Mouse (Mus musculus) lung, postnatal 25 days (tissue): Measurements from ENCODE around the gene Amer2.

ENCODE experiments used
- DNase-seq: peaks from one replicate; pipeline ENCODE4 v3.0.0; 2022; ENCODE audit warnings: low spot score

Gene Amer2

GRCm38 (mm10) chr14:60386591-60387501, 13.8 kb downstream of the Amer2 start:
- DNase-seq = no peak

DNA sequence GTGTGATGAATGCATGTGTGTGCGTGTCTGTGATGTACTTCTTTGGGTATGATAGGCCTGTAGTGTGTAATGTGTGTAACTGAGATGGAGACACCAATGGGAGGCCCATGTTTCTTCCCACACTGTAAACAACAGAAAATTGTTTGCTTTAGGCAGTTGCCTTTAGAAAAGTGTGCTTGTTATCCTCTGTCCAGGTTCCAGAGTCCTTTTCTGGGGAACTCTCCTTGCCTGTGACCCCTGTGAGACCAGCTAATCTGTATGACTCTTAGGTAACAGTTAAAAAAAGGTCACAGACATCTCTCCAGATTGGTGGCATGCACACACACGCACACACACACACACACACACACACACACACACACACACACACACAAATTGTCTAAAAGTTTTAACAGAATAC, 15.3 kb downstream of the Amer2 start:
- DNase-seq = no peak

DNA sequence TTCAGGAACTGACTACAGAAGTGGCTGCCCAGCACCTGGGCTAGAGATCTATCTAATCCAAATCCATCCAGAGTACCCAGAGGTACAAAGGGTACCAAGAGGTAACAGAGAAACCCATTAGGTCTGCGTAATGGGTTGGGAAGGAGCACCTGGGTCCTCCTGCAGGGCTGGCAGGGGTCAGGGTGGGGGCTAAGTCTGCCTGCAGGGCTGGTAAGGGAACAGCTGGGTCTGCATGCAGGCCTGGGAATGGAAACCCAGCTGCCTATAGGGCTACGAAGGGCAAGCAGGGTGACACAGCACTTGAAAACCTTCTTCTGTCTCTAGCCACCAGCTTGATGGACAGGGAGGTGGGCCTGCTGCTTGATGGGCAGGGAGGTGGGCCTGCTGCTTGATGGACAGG, 19.1 kb downstream of the Amer2 start:
- no peak for DNase-seq

GRCm38 (mm10) chr14:60397321-60397720, 24.3 kb downstream of the Amer2 start:
- no peak for DNase-seq

DNA sequence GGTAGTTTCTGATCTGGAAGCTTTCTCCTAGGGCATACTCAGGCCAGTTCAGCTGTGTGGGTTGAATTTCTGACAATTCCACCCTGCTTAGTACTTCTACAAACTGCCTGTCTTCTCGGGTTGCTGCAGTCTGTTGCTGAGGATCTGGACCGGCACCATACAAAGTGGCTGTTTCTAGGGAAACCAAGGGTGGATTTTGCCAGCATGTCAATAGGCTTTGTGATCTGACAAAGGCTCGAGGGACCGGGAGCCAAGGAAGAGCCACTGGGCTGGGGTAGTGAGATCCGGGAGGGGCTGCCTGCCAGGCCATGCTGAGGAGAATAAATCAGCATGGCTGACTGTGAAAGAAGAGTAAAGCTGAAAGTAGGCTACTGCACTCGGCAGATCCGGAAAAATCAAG, 25.8 kb downstream of the Amer2 start:
- no peak for DNase-seq

GRCm38 (mm10) chr14:60403228-60403627, 30.2 kb downstream of the Amer2 start:
- DNase-seq = no peak

GRCm38 (mm10) chr14:60405829-60406228, 32.8 kb downstream of the Amer2 start:
- DNase-seq = no peak

- no peak for DNase-seq
Measured at GRCm38 (mm10) chr14:60406543-60406942, 33.5 kb downstream of the Amer2 start.

- no peak for DNase-seq
Measured at GRCm38 (mm10) chr14:60407319-60407718, 34.3 kb downstream of the Amer2 start.

DNA sequence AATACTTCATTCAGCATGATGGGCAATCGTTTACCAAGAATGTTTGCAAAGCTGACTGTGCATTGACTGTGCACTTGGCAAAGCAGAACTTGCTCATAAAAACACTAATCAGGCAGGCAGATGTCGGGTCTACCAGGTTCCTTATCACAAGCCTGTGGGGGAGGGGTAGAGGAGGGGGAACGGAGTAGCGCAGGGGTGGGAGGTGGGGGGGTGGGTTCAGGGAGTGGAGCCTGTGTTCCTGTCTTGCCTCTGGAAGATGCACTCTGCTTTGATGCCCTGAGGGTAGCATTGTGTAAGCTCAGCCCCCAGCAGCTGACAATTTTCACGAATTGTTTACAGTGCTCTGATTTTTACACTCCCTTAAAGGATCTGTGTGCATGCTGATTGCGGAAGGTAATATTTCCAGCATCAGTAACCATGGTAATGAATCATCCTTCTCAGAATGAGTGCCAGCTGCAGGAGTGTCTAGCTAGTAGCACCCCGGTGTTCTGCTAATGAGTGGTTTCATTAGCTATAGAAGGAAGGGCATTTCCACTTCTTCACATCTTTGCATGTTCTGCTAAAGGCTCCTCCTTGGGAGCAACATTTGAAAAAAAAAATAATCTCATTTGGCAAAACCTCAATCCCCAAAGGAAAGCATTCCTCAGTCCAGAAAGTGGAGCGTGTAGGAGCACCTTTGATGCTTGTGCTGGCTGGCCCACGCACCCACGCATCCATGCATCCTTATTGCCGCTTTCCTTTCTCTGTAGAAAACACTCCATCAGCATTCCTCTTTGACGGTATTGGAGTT, 36.8 kb downstream of the Amer2 start:
- DNase-seq = no peak

- DNase-seq = no peak
Measured at GRCm38 (mm10) chr14:60411229-60411628, 38.2 kb downstream of the Amer2 start.

- DNase-seq = peak; percentile 3
Measured at GRCm38 (mm10) chr14:60414691-60415090, 41.6 kb downstream of the Amer2 start.

DNA sequence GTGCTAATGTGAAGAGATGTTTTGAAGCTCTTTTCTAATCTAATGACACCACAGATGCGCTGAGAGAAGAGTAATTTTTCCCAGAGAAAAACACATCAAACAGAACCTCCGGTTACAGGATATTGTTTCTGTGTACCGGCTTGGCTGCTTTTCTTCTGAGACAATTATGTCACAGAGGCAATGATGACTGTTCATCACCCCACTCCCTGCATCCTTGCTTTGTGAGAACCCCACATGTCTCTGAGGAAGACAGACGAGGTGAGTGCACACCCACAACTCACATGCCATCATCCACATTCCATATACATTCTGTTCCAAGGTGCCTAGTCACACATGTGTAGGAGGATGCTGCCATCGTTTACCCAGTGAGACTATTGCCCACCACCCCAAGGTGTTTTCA, 44.9 kb downstream of the Amer2 start:
- no peak for DNase-seq

GRCm38 (mm10) chr14:60422920-60423319, 49.9 kb downstream of the Amer2 start:
- no peak for DNase-seq

- no peak for DNase-seq
Measured at GRCm38 (mm10) chr14:60424174-60424573, 51.1 kb downstream of the Amer2 start.

- no peak for DNase-seq
Measured at GRCm38 (mm10) chr14:60425553-60425952, 52.5 kb downstream of the Amer2 start.

DNA sequence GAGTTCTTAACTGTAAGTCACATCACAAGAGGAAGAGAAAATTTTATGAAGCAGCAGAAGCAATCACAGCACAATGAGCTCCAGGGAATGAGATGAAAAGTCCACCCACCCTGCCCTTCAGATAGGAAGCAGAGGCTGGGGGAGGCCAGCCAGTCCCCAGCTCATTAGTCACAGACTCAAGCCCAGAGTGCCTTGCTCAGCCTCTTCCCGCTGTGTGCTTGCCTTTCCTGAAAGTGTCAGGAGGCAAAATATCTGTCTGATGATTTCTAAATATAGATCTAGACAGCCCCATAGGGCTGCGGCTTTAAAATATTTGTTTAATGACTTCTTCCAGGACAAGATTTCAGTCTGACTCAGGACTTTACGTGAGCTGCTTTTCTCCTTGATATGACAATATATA, 54.8 kb downstream of the Amer2 start:
- DNase-seq = no peak

DNA sequence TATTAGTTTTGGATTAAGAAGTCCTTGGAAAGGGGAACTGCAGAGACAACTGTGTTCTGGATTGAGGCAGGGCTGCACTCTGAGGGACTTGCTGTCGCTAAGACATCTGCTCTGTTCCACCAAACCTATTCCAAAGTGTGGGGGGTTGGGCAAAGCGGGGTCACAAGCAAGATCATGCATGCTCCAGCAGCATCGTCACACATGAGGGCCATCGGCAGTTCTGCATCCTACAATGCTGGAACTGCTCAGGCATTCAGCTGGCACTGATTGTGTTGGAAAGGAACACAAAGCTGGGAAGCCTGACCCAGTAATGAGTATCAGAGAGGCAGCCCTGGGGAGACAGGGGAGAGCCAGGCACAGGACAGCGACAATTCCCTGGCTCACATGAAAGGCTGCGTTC, 56.5 kb downstream of the Amer2 start:
- DNase-seq = no peak

DNA sequence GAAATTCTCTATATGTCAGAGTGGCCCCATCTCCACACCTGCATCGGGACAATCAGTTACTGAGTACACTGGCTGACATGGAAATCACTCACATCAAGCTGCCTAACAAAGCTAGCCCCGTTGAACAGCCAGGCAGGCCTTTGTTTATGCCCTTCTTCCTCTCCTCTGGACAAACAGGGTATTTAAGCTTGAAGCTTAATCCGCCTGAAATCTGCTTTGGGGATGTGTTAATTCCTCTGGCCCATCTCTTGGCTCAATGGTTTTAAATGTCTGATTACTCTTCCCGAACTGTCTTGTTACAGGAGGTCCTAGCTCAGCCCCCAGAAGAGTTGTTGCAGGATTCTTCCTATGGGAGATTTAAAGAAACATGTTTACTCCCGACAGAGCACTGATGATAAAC, 58.5 kb downstream of the Amer2 start:
- no peak for DNase-seq

- no peak for DNase-seq
Measured at GRCm38 (mm10) chr14:60432136-60432535, 59.1 kb downstream of the Amer2 start.

GRCm38 (mm10) chr14:60435515-60435914, 62.5 kb downstream of the Amer2 start:
- DNase-seq = no peak

DNA sequence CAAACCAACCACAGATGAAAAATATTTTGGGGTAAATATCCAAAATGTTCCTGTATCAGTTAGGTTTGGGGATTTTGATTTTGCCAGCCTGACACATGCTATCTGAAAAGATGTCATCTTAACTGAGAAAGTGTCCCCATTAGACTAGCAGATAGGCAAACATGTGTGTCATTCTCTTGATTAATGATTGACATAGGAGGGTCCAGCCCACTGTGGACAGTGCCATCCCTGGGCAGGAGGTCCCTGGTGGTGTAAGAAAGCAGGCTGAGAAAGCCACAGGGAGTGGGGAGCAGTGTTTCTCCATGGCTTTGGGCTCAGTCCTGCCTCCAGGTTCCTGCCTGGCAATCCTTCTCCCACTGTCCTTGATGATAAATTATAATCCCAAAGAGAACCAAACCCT, 63.3 kb downstream of the Amer2 start:
- no peak for DNase-seq
